Mouse (Mus musculus): ENCODE measurements around the gene Kif18a.

DNA sequence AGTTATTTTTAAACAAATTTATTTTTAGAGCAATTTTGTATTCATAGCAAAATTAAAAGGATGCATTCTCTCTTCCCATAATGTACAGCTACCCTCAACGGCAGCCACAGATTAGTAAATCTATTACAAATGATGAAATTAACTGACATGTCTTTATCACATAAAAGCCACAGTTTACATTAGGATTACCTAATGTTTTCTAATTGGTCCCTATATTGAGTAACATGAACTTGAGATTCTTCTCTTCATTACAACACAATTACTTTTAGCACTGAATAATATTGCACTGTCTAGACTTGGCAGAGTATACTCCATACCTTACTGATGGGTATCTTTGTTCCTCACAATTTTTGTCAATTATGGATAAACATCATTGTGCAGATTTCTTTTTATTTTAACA is 17.8 kb upstream of the Kif18a start:
- no peak for TF ChIP-seq CTCF (IDR thresholded peaks at IDR 0.05; ENCODE audit: low read depth)
- no peak for TF ChIP-seq EP300 (IDR thresholded peaks at IDR 0.05; ENCODE audit: low read depth)
